Mouse (Mus musculus): ENCODE results near the gene Col7a1. TPM values are rescaled to one million over a fixed set of nuclear protein-coding genes. Genes with fewer than 3 reads are reported as not detected.

Col7a1 gene
- polyA plus RNA-seq, 2 experiments = 0.29 to 0.45 TPM

- no peaks in the 10 kb centered on the region for H3K27me3 ChIP-seq (ENCODE audit: control insufficient read depth, insufficient read depth, low read length)
- 46% methylated on average over 5 of the region's 5 CpGs for WGBS (ENCODE audit: insufficient replicate concordance)
- peak; percentile 64 for ATAC-seq (ENCODE audit: insufficient read depth)
- no peak overlapping the region for H3K9ac ChIP-seq (replicated peaks)
- H3K27ac ChIP-seq = no peak overlapping the region
- no peak overlapping the region for H3K4me3 ChIP-seq (ENCODE audit: insufficient read depth in 1 of 2, low read depth in 2 of 2, low read length in 2 of 2)
- H3K9me3 ChIP-seq (ENCODE audit: control insufficient read depth, low read length) = no peaks in the 10 kb centered on the region
- 0 out of 4 replicates have a peak, but pooled peaks cover 0 to under 1% of the 10 kb centered on the region in 2 experiments for H3K4me1 ChIP-seq (replicated peaks; ENCODE audit: control insufficient read depth in 2 of 2, insufficient read depth in 2 of 2, low read length in 1 of 2)
- TF ChIP-seq EP300 (IDR thresholded peaks at IDR 0.05; ENCODE audit: low read depth) = peak; percentile 18; the same call in 1 of the 2 replicates
- TF ChIP-seq CTCF (IDR thresholded peaks at IDR 0.05; ENCODE audit: low read depth) = no peak
- H3K36me3 ChIP-seq (replicated peaks; ENCODE audit: control insufficient read depth, insufficient read depth, low read depth) = peaks cover 75% of the 10 kb centered on the region
- no peak overlapping the region for H3K4me2 ChIP-seq (ENCODE audit: low read depth)
- DNase-seq (ENCODE audit: low read depth in 3 of 3, low spot score in 3 of 3) = peak in 2 of 3 experiments; percentile 7 to 19
These were observed 7.8 kb upstream of the Col7a1 start for GRCm38 (mm10) chr9:108945608-108946007.

DNA sequence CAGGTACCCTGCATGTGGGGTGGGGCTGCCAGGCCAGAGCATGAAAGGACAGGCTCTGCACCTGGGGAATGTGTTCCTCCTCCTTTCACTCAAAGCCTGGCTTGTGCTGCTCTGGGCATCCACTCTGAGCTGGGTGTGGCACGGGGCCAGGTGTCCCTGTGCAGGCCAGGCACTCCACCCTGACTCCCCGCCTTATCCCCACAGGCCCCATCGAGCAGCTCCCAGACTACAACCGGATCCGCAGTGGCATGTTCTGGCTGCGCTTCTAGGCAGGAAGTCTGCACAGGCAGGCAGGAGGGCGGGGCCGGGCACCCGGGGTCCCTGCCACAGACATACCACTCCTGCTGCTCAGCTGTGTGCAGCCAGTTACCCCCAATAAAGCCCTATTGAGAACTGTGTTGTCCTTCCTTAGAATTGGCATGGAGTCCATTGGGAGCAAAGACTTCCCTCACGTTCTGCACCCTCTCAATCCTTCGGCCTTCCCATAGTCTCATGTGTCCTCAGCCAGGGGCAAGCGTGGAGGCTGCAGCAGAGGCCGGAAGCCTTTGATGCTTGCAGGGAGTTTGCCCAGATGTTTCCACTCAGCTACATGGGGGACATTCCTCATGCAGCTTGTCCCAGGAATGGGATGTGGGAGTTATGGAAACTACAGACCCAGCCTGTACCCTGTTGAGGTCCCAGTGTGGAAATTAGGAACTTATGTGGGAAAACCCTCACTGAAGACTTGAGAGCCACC, 4.0 kb upstream of the Col7a1 start:
- H3K27ac ChIP-seq = no peak overlapping the region
- 78% methylated on average over 13 of the region's 13 CpGs for WGBS (ENCODE audit: insufficient replicate concordance)
- H3K4me2 ChIP-seq (ENCODE audit: low read depth) = no peak overlapping the region

DNA sequence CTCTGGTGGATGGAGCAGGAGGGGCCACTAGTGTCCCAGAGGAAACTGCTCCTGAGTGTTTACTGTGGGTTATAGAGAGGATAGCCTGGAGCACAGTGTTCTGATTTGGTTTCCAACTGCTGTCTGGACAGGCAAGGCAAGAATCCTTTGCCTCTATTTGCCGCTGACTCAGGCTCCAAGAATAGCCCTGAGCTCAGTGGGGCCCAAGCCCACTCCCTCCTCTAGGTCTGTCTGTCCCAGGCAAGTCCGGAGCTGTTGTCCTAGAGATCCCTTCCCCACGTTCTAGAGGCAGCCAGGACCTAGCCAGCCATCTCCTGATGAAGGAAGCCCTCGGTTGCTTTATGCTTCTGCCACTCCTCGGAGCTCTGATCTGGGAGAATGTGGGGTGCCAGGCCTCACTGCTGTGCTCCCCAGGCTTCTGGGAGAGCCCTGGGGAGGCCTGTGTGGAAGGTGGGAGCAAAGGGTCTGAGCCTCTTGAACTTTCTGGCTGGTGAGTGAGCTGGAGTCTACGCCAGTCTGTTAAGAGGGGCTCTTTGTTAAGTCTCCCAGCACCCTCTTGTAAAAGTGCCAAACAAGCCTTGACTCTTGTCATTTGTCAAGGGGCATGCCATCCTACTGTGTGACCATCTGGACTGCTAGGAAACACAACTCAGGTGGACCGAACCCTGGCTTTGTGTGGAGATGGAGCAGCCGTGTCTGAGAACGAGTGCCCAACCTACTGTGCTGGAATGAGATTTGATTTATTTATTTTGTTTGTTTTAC, 3.2 kb upstream of the Col7a1 start:
- WGBS (ENCODE audit: insufficient replicate concordance) = 76% methylated on average over 9 of the region's 9 CpGs
- no peak for DNase-seq (ENCODE audit: low read depth in 3 of 3, low spot score in 3 of 3)
- H3K4me1 ChIP-seq (replicated peaks; ENCODE audit: control insufficient read depth in 2 of 2, insufficient read depth in 2 of 2, low read length in 1 of 2) = no peaks in the 10 kb centered on the region
- H3K27ac ChIP-seq = no peak overlapping the region
- TF ChIP-seq CTCF (IDR thresholded peaks at IDR 0.05; ENCODE audit: low read depth) (no peak), EP300 (IDR thresholded peaks at IDR 0.05; ENCODE audit: low read depth) (no peak)
- H3K9ac ChIP-seq (replicated peaks) = no peak overlapping the region
- H3K36me3 ChIP-seq (replicated peaks; ENCODE audit: control insufficient read depth, insufficient read depth, low read depth) = peaks cover 42% of the 10 kb centered on the region
- peaks cover 10% of the 10 kb centered on the region for H3K27me3 ChIP-seq (ENCODE audit: control insufficient read depth, insufficient read depth, low read length)
- no peak for ATAC-seq (ENCODE audit: insufficient read depth)
- no peak overlapping the region for H3K4me3 ChIP-seq (ENCODE audit: insufficient read depth in 1 of 2, low read depth in 2 of 2, low read length in 2 of 2)
- no peaks in the 10 kb centered on the region for H3K9me3 ChIP-seq (ENCODE audit: control insufficient read depth, low read length)
- no peak overlapping the region for H3K4me2 ChIP-seq (ENCODE audit: low read depth)

More for the DNA sequence above, 4.0 kb upstream of the Col7a1 start:
- Histone ChIP-seq H3K36me3 (replicated peaks; ENCODE audit: control insufficient read depth, insufficient read depth, low read depth) (peaks cover 50% of the 10 kb centered on the region), H3K9ac (replicated peaks) (no peak overlapping the region), H3K9me3 (ENCODE audit: control insufficient read depth, low read length) (no peaks in the 10 kb centered on the region), H3K4me1 (replicated peaks; ENCODE audit: control insufficient read depth in 2 of 2, insufficient read depth in 2 of 2, low read length in 1 of 2) (no peaks in the 10 kb centered on the region), H3K4me3 (ENCODE audit: insufficient read depth in 1 of 2, low read depth in 2 of 2, low read length in 2 of 2) (no peak overlapping the region), H3K27me3 (ENCODE audit: control insufficient read depth, insufficient read depth, low read length) (peaks cover 10% of the 10 kb centered on the region)
- no peak for ATAC-seq (ENCODE audit: insufficient read depth)
- DNase-seq (ENCODE audit: low read depth in 3 of 3, low spot score in 3 of 3) = no peak
- TF ChIP-seq CTCF (IDR thresholded peaks at IDR 0.05; ENCODE audit: low read depth) (no peak), EP300 (IDR thresholded peaks at IDR 0.05; ENCODE audit: low read depth) (no peak)

- WGBS (ENCODE audit: insufficient replicate concordance) = 79% methylated on average over 11 of the region's 11 CpGs
- Histone ChIP-seq H3K4me2 (ENCODE audit: low read depth) (no peak overlapping the region), H3K36me3 (replicated peaks; ENCODE audit: control insufficient read depth, insufficient read depth, low read depth) (no peaks in the 10 kb centered on the region), H3K4me3 (ENCODE audit: insufficient read depth in 1 of 2, low read depth in 2 of 2, low read length in 2 of 2) (no peak overlapping the region), H3K4me1 (replicated peaks; ENCODE audit: control insufficient read depth in 2 of 2, insufficient read depth in 2 of 2, low read length in 1 of 2) (no peaks in the 10 kb centered on the region), H3K27me3 (ENCODE audit: control insufficient read depth, insufficient read depth, low read length) (peaks cover 10% of the 10 kb centered on the region), H3K9ac (replicated peaks) (no peak overlapping the region), H3K27ac (no peak overlapping the region), H3K9me3 (ENCODE audit: control insufficient read depth, low read length) (no peaks in the 10 kb centered on the region)
- ATAC-seq (ENCODE audit: insufficient read depth) (no peak), DNase-seq (ENCODE audit: low read depth in 3 of 3, low spot score in 3 of 3) (no peak)
- TF ChIP-seq CTCF (IDR thresholded peaks at IDR 0.05; ENCODE audit: low read depth) (no peak), EP300 (IDR thresholded peaks at IDR 0.05; ENCODE audit: low read depth) (no peak)
These were observed 1.9 kb downstream of the Col7a1 start for GRCm38 (mm10) chr9:108955241-108955640.

GRCm38 (mm10) chr9:108955846-108956245, 2.5 kb downstream of the Col7a1 start:
- Histone ChIP-seq H3K4me2 (ENCODE audit: low read depth) (no peak overlapping the region), H3K9ac (replicated peaks) (no peak overlapping the region), H3K27ac (no peak overlapping the region), H3K4me1 (replicated peaks; ENCODE audit: control insufficient read depth in 2 of 2, insufficient read depth in 2 of 2, low read length in 1 of 2) (no peaks in the 10 kb centered on the region), H3K36me3 (replicated peaks; ENCODE audit: control insufficient read depth, insufficient read depth, low read depth) (no peaks in the 10 kb centered on the region), H3K9me3 (ENCODE audit: control insufficient read depth, low read length) (no peaks in the 10 kb centered on the region), H3K27me3 (ENCODE audit: control insufficient read depth, insufficient read depth, low read length) (peaks cover 10% of the 10 kb centered on the region), H3K4me3 (ENCODE audit: insufficient read depth in 1 of 2, low read depth in 2 of 2, low read length in 2 of 2) (no peak overlapping the region)
- DNase-seq (ENCODE audit: low read depth in 3 of 3, low spot score in 3 of 3) (no peak), ATAC-seq (ENCODE audit: insufficient read depth) (no peak)
- 80% methylated on average over 11 of the region's 11 CpGs for WGBS (ENCODE audit: insufficient replicate concordance)
- no peak for TF ChIP-seq CTCF (IDR thresholded peaks at IDR 0.05; ENCODE audit: low read depth)
- no peak for TF ChIP-seq EP300 (IDR thresholded peaks at IDR 0.05; ENCODE audit: low read depth)
